Mouse (Mus musculus) frontal cortex, postnatal 36 days (tissue): Measurements from ENCODE around the gene Ralgapa2.
A peak's percentile ranks its signal among the peaks of the same experiment; 100 is the strongest.
"Not testable (repeated sequence)": the region's sequence is repeated elsewhere in the genome, so short reads cannot be mapped to it uniquely, and the experiment has no call there.

ENCODE experiments used
- DNase-seq, 2 experiments: peaks; one replicate each; pipeline ENCODE4 v3.0.0; 2022; ENCODE audit warnings: low spot score in 2 of 2

Ralgapa2 gene

DNA sequence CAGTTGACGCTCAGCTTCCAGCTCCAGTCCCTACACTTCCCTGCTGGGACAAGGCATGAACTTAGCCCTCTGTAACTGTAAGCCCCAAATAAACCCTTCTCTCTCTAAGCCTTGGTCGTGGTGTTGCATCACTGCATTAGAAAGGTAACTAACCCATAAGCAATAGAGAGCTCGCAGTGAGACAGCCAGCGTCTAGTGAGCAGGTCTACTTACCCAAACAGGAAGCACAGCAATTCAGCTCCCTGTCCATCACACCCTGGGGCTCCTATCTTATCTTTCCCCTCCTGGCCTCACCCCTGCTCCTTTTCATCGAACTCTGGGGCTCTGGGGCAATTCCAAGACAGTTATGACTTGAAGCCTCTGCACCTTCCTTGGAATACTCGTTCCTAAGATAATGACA, 13.8 kb downstream of the Ralgapa2 start:
- no peak for DNase-seq

DNA sequence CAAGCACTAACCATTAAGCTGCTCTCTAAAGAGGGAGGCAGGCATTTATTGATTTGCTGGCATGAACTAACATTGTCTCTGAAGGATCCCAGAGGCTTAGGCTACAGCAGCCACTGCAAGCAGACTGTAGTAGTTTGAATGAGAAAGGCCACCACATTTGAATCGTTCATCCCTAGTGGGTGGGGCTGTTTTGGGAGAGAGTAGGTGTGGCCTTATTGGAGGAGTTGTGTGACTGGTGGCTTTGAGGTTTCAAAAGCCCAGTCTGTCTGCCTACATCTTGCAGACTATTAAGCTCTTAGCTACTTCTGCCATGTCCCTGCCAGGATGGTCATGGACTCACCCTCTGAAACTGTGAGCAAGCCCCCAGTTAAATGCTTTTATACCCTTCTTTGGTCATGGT, 15.1 kb downstream of the Ralgapa2 start:
- DNase-seq: no peak

DNA sequence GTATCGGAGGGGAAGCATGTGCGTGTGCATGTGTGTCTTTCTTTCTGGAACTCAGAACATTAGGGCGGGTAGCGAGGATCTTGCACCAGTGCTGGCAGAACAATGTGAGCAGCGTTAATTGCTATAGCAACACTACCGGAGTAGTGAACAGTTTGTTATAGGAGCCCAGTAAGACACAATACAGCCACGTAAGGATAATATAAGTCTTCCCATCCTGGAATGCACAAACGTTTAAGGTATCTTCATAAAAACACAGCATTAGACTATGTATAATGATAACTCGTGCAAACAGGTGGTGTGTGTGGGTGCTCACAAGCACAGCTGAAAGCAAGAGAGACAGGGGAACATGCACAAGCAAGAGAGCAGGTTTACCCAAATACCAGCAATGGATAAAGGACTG, 16.4 kb downstream of the Ralgapa2 start:
- peak in 1 of 2 experiments; percentile 12 for DNase-seq

DNA sequence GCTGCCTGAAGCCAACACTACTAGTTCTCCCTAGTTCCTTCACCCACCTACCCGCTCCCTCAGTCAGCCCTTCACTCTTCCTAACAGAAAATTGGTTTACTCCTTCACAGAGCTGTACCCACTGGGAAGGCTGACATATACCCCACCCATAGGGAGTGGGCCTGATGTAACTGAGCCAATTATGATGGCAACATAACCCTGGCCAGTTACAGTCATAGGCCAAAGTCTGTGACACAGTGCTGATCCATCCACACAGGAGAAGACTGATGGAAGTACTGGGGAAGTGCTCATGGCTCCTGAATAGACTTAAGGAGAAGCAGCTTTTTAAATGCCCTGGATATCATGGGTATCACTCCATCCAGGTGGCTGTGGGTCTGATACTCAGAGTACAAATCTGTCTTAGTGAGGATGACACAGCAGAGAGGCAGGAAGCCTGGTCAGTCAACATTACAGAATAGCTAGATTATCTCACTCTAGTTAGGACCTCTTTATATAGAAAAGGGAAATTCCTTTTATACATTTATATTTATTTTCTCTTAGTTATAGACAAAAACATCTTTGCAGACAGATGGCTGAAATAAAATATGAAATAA, 18.7 kb downstream of the Ralgapa2 start:
- DNase-seq: no peak

DNA sequence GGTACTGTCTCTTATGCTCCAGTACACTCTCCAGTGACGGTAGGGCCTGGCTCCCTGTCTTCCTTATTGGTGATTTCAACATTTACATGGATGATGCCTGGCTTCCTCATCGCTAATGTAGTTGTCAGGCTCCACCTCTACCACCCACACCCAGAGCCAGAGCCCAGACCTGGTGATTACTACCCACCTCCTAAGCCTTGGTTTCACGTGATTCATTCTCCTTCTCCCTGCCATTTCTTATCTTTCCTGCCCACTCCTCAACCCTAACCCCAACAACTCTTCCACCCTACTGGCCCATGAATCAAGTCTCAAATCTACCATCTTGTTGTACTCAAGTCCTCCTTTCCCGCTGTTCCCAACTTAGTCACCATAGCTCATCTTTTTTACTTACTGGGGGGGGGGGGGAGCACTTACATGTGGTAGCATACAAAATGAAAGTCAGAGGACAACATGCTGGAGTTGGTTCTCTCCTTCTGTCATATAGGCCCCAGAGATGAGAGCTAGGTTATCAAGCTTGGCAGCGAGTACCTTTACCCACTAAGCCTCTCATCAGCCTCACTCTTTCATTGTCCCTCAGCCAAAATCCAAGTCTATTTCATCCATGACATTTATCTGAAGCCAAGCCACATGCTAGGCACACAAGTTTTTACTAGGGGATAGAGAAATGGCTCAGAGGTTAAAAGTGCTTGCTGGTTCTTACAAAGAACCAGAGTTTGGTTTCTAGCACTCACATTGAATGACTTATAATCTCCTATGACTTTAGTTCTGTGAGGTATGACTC, 20.1 kb downstream of the Ralgapa2 start:
- no peak for DNase-seq

DNA sequence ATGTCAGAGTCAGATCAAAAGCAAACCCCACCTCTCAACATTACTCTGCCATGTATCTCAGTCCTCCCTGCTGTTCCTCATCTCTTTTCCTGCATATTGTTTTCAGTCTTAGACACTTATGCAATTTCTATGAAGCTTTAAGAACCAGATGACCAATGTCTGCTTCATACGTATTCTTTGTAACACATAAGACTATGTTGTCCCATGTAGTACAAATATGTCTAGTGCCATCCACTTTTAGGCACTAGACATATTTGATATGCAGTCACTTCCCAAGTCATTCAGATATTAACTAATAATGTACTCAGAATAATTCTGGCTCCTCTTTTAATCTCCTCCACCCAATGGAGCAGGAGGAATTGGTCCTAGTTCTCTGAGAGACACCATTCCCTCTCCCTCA, 21.2 kb downstream of the Ralgapa2 start:
- DNase-seq: no peak

DNA sequence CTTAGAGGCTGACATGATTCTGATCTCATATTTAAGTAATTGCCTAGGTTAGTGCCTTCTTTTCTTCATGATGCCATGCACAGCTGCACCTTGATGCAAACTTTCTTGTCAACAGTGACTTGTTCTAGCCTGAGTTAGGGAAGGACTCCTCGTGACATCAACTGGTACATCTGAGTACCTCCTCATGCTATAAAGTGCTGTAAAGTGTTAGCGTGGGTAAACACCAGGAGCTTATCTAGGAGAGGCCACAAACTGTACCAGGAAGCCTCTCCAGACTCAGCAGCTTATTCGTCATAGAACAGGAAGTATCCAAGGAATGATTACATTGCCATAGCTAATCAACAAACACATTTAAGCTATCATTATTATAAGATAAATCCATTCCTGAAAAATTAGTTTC, 23.9 kb downstream of the Ralgapa2 start:
- no peak for DNase-seq

DNA sequence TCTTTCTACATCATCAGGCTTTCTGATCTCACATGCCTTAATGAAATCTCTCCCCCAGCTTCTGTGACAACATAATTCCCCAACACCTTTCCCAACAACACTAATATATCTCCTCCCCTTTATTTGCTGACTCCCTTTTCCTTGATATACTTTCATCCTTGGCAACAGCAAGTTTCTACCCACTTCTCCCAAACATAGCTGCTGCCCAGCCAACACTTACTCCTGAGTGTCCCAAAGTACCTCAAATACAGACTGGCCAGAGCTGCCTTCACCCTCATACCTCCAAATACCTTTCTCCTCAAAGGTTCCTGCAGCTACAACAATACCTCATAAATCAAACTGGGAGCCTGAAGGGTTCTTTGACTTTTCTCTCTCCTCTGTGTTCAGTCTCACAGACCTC, 29.3 kb downstream of the Ralgapa2 start:
- DNase-seq: no peak

DNA sequence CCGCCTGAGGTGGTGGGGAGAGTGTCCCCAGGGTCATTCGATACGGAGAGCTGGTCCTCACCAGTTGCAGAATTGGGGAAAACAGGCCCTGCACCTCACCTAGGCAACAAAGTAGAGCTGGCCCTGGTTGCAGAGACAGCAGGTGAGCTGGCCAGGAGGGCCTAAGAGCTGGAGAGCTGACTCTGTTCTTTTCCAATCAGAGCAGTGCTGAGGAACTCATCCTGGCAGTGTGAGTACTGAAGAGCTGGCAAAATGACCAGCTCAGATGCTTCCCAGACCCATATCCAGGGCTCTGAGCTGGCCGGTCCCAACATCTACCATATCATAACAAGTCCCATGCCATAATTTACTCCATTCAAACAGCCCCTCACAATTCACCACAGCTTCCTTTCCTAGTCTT, 34.7 kb downstream of the Ralgapa2 start:
- DNase-seq: no peak

DNA sequence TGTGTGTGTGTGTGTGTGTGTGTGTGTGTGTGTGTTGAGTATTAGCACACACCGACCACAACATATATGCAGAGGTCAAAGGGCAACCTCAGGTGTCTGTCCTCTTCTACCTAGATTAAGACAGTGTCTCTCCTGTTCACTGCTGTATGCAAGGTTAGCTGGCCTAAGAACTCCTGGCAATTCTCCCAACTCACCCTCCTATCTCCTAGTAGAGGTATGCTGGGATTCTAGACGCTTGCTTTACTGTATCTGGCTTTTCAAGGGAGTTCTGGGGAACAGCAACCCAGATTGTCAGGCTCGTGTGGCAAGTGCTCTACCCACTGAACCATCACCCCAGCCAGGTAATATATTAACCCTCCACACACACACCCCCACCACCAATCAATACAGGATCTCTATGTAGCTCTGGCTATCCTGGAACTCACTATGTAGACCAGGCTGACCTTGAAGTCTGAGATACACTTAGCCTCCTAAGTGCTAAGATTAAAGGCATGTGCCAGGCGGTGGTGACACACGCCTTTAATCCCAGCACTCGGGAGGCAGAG, 35.6 kb downstream of the Ralgapa2 start:
- no peak for DNase-seq

DNA sequence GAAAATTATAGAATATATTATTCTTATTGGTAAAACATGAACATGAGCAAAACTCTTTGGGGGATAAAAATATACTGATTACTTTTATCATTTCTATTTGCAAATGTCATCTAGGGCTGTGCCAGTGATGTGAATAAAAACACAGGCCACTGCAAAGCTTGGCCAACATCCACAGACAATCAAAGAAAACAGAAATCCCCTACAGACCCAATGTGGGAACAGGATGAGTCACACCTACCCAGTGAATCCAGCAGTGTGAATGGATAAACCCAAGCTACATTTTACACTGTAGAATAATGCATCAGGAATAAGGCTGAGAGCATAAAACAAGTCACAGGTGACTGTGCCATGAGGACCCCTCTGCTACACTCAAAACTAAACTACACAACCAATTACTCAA, 36.1 kb downstream of the Ralgapa2 start:
- no peak for DNase-seq

DNA sequence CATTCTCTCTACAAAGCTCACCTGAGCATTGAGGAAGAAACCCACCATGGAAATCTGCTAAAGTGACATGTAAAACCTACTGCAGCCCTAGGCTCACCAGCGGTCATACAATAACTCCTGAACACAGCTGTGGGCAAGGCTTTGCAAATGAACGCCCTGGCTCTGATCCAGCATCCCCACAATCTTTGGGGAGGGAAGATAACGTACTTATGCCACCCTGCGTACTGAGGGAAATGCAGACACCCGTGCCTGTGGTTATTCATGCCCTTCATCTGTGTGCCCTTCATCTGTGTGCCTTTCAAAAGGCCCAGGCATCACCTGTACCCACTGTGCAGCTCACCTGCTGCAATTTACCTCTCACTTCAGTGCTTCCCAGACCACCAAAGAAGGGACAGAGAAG, 41.2 kb downstream of the Ralgapa2 start:
- DNase-seq: no peak

DNA sequence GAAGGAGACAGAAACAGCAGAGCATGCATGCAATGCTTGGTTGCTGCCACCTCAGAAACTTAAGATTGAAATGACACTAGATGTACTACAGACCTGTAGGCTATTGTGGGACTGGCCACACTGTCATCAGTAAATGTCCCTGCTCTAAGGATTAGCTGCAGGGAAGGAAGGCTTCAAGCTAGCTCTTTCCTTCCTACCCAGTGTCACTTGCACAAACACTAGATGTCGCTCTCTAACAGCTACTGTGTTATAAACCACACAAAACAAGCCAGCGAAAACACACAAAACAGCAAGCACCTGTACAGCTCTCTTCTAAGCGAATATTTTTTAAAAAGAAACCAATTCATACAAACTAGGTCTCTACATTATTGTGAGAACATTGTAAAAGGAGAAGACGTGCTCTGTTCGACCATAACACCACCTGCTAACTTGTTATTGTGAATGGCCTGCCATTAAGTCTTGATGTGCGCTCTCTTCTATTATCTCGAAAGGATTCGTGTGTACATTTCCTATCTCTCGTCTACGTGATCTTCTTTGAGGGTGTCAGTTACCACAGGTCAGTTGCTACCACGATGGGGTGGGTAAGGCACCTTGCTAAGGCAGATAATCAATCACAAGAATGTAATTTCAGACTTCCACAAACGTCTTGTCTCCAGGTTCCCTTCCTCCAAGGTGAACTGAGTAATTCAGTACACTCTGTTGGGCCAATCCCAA, 42.3 kb downstream of the Ralgapa2 start:
- DNase-seq: peak in 1 of 2 experiments; percentile 44

DNA sequence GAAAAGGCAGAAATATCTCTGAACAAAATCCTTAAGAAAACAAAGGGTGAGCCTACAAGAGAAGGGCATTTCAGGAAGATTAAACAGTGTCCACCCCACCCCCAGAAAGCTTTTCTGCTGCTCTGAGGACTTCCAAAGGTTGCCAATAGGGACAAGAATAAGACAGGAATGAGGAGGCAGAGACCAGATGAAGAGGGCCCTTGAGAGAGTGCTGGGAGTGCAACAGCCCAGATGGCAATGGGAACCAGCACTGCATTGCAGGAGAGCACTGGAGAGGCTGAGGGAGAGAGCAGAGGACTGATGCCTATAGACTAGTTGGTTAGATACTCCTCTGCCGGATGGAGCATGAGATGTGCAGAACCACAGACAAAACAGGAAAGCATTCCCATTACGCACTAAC, 43.2 kb downstream of the Ralgapa2 start:
- no peak for DNase-seq

DNA sequence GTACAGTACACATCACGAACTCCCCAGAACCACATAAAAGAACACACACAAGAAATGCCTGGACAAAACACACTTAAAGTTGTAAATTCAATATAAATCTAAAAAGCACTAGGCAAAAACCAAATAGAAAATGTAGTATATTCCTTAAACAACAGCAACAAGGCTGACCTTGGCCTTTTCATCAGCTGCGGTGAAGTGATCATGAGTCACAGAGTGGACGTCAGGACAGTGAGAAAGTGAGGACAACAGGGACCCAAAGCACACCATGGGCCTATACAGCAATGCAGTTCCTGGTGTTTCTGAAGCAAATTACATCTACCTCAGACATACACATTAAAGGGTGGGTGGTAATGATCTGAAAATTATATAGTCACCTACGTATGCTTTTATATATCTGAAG, 44.1 kb downstream of the Ralgapa2 start:
- no peak for DNase-seq

DNA sequence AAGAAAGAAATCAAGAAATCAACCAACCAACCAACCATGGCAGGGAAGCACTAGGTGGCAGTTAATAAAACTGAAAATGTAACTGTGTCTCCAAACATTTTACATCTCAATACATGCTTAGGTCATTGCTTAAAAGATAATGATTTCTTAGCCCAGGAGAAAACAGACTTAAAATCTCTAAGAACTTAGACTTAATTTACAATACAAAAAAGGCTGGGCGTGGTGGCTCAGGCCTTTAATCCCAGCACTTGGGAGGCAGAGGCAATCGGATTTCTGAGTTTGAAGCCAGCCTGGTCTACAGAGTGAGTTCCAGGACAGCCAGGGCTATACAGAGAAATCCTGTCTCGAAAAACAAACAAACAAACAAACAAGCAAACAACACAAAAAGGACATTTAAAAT, 45.3 kb downstream of the Ralgapa2 start:
- DNase-seq: not testable (repeated sequence)

DNA sequence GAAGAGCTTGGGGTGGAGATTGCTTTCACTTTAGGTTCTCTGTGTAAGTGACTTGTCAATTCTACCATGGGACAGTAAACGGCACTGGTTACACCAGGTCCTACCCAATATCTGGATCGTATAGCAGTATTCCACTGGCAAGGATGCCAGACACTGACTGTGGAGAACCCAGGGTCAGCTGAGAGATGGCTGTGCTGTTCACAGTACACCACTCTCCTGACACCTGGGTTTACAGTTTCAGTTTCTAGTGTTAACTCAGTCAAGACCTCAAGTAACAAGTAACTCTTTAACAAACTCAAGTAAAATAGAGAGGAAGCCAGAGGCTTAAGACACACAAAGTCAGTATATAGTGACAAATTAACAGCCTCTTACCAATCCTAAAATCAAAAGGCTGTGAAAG, 54.6 kb downstream of the Ralgapa2 start:
- no peak for DNase-seq

DNA sequence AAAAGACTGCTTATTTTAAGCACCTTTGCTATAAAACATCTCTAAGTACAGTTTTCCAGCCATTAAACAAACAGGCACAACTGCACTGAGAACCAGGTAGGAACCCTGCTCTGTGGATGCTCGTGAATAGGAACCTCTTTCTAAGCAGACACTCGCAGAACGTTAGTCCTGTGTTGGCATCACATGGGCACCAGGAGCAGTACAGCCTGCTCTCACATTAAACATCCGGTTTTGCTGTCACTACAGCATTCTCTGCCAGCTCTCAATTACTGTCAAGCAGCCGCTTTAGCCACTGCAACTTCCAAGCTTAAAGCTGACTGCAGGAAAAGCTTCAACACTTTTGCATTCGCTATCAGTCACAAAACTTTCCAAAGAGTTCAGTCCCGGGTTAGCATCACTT, 55.5 kb downstream of the Ralgapa2 start:
- no peak for DNase-seq

DNA sequence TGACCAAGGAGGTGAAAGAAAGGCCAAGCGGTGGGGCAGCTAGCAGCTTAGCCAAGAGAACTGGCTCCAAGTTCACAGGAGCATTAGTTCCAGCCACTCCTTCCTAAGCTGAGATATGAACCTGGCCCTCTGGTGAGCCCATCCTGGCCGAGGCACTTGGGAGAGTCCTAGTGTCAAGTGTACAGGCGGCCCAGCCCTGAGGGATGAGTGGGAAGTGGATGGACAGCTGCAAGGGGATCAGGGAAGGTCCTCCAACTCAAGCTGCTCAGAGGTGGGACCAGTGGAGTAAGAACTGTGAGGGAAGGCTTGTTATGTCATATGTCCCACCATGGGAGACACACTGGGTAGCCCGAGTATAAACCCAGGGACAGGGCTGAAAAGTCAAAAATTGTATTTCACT, 56.1 kb downstream of the Ralgapa2 start:
- no peak for DNase-seq

DNA sequence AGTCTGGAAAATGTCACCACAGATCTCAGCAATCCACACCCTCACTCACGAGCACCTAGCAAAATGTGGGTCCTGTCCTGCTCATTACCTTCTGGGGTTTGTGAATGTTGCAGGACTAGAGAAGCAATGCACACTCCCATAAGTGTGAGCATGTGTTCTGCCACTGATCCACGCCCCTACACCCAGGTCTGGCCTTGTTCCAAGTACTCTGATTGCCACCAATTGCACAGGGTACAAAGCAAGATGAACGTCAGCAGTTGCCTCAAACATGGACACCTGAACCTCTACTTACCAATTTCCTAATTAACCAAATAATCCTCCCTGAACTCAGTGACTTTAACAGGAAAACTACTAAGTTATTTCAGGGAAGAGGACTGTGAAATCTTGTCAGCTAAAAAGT, 68.1 kb downstream of the Ralgapa2 start:
- DNase-seq: no peak

DNA sequence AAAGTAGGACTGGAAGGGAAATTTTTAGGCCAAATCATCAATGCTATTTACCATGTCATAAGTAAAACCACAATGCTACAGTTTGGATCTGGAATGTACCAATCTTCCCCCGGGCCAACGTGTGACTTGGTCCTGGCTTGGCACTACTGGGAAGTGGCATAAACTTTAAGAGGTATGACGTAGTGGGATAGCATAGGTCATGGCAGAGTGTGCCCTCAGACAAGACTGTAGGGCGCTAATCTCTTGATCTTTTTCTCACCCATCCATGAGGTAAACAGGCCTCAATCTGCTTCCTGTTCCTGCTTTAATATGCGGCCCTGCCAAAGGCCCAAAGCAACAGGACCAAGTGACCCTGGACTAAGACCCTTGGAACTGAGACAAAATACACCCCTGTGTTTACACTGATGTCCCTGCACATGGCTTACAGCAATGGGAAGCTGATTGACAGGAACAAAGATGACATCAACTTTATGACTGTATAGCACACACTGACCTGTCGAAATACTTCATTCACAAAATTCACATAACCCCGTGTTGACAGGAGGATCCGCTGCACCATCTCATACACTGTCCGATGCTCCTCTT, 68.8 kb downstream of the Ralgapa2 start:
- DNase-seq: no peak

DNA sequence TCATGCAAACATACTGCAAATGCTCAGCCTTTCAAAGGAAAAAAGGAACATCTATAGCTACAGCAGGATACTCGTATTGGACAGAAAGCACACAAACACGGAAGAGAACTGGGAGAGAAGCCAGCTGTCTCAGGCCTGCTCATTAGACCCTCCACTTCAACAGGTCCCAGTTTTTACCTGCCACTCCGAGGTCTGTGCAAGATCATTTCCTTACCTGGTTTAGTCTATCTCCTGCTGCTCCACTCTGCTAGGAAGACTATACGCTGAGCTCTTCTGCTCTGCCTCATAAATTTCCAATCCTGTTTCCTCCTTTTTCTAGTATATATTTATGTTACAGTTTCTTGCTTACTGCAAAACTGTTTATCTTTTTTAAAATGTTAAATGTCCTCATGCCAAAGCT, 70.4 kb downstream of the Ralgapa2 start:
- no peak for DNase-seq
